Mouse (Mus musculus) gastrocnemius, postnatal 36 days (tissue): ENCODE results near the gene Psmd3. TPM values are rescaled to one million over a fixed set of nuclear protein-coding genes. Genes with fewer than 3 reads are reported as not detected.

Source experiments
- DNase-seq, 2 experiments: peaks; one replicate each; pipeline ENCODE4 v3.0.0; 2022
- intact Hi-C: fragments of 180-260 bp; cut with DNase I; formaldehyde crosslinking; loops from one replicate; pipeline ENCODE4 v1.15.1; 2025
- total RNA-seq, 2 experiments: library from RNA; stranded (reverse); gene quantifications; 2 replicates each; pipeline ENCODE4 v1.2.3; 2021

Gene Psmd3
- total RNA-seq, 2 experiments from 2014 or later: 88.1 to 91.9 TPM

- intact Hi-C loops: no loop called here
- no peak for DNase-seq
Measured at GRCm38 (mm10) chr11:98685642-98686041, 3.3 kb downstream of the Psmd3 start.

GRCm38 (mm10) chr11:98686976-98687375 is 4.6 kb downstream of the Psmd3 start:
- intact Hi-C loops: no loop called here
- no peak for DNase-seq

DNA sequence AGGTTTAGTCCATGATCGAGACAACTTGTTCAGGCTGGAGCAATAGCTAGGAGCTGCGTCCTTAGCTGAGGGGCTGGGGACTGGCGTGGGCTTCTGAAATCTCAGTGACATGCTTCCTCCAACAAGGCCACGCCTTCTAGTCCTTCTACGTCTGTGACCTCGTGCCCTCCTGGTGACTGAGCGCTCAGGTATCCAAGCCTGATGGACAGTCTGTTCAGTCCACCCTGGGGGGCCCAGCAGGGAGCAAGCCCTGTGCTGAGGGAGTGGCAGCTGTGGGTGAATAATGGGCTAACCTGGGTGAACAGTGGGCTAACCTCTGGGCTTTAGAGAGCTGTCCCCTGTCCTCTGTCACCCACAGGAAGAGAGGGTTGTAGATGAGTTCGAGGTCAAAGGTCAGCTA is 5.7 kb downstream of the Psmd3 start:
- no peak for DNase-seq
- intact Hi-C loops: no loop called here

DNA sequence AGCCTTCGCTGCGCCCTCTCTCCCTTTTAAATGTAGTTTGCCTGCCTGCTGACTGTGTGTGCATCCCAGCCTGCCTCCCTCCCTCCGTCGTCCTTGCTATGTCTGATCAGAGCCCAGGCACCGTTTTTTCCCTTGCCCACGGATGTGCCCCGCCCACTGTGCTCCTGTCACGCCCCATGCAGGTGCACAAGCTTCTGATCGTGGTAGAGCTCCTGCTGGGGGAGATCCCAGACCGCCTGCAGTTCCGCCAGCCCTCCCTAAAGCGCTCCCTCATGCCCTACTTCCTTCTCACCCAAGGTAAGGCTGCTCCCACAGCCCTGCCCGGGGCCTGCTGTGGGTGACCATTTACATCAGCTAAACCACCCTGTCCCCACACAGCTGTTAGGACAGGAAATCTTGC is 10.8 kb downstream of the Psmd3 start:
- intact Hi-C loops: no loop called here
- no peak for DNase-seq

GRCm38 (mm10) chr11:98693746-98694145 is 11.4 kb downstream of the Psmd3 start:
- no peak for DNase-seq
- intact Hi-C loops: no loop called here

DNA sequence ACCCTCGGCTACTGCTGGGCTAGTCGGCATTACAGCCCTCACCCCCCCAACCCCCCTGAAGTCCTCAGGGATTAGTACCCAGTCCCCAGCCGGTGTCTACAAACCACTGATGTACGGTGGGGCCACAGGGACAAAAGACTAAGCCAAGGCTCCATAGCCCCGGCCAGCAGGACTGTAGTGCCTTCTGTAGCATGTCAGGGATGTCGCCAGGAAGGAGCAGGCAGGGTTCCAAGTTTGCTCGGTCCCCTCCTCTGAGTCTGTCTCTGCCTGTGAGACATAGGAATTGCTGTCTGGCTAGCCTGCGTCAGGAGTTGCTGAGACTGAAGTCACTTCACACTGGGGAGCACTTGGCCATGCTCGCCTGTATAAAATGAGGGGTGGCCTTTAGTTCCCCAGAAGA is 11.9 kb downstream of the Psmd3 start:
- intact Hi-C loops: no loop called here
- no peak for DNase-seq

- DNase-seq: no peak
- intact Hi-C loops: no loop called here
Measured at GRCm38 (mm10) chr11:98695408-98695807, 13.1 kb downstream of the Psmd3 start.

GRCm38 (mm10) chr11:98696454-98697216 is 14.3 kb downstream of the Psmd3 start:
- DNase-seq: no peak
- intact Hi-C loops: no loop called here

GRCm38 (mm10) chr11:98697225-98697624 is 14.9 kb downstream of the Psmd3 start:
- intact Hi-C loops: no loop called here
- no peak for DNase-seq

- intact Hi-C loops: no loop called here
Measured at GRCm38 (mm10) chr11:98698849-98699640, 16.7 kb downstream of the Psmd3 start.

DNA sequence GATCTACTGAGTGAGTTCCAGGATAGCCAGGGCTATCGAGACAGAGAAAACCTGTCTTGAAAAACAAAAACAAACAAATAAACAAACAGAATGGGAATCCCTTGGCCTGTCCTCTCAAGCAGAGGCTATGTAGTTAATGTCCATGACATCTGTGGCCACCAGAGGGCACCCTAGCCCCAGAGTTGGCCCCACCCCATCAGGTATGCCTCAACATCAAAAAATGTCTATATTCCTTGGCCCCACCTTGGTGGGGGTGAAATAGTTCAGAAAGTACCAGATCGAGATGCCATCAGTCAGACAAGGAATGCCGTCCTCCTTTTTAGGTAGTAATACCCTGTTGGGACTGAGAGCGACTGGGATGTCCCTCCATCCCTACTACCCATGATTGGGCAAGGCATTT is 17.6 kb downstream of the Psmd3 start:
- peak; percentile 66 to 77 for DNase-seq
- intact Hi-C loops: loop anchor here (2.0 to 5.0 kb wide), 3 partner anchors 87 to 212 kb away; no protein-coding TSS in a partner anchor

More at GRCm38 (mm10) chr11:98698849-98699640, 16.7 kb downstream of the Psmd3 start:
- DNase-seq: no peak

DNA sequence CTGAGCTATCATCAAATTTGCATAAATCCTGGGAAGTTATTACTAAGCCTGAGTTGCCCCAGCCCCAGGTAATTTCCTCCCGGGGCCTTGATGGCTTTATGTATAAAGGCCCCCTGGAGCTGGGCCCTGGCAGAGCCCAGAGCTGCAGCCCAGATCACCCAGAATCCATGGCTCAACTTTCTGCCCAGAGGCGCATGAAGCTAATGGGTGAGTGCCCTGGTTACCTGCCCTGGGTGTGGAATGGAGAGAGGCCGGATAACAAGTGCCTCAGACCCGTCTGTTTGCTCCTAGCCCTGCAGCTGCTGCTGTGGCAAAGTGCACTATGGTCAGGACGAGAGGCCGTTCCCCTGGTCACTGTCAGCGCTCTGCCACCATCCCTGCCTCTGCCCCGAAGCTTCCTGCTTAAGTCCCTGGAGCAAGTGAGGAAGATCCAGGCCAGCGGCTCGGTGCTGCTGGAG is 18.9 kb downstream of the Psmd3 start, which contains the start of gene Csf3:
Gene Csf3 (plus strand): TSS at position 51 of the 458 bp plus-strand sequence.
- intact Hi-C loops: loop anchor here (2.0 to 5.0 kb wide), 3 partner anchors 86 to 211 kb away; no protein-coding TSS in a partner anchor
- DNase-seq: no peak

GRCm38 (mm10) chr11:98702323-98702722 is 20.0 kb downstream of the Psmd3 start:
- intact Hi-C loops: loop anchor here (5.0 kb wide), 1 partner anchor 210 kb away; no protein-coding TSS in a partner anchor
- no peak for DNase-seq

DNA sequence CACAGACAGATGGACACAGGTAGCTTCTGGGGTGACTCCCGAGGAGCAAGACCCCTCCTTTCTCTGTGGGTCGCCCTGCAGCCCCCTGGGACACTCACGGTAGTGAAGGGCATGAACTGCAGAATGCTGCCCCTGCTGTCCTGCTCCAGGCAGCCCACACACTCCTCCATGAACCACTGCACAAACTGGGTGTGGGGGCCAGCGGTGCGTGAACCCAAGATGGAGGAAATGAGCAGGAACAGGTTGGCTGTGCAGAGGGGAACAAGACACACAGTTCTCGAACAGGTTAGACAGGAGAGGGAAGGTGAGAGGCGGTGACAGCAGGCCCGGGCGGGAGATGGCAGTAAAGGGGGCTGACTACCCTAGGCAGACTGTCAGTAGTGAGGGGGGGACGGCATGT is 22.7 kb downstream of the Psmd3 start:
- intact Hi-C loops: no loop called here
- DNase-seq: no peak

- intact Hi-C loops: no loop called here
Measured at GRCm38 (mm10) chr11:98707401-98708281, 25.3 kb downstream of the Psmd3 start.

DNA sequence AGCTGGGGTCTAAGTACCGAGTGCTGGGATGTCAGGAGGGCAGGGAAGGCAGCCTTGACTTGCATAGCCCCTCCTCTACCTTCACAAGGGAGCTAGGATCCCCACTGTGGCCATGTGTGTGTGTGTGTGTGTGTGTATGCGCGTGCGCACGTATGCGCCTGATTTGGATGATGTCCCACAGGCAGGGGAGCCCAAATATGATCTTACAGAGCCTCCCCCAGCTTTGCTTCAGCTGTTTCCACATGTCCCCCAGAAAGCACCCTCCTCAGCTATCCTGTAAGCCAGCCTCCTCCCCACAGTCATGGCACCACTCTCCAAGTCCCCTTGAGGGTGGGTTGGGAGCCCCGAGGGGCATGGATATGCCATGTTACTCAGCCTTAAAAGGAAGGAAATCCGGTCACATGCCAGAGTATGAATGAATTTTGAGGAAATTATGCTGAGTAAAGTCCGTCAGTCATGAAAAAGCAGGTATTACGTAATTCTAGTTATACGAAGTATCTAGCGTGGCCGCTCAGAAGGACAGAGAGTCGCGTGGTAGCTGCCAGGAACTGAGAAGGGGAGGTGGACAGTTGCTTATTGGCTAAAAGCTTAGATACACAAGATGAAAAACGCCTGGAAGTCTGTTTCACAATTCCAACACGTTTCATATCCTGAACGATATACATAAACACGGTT is 26.1 kb downstream of the Psmd3 start:
- no peak for DNase-seq

More at GRCm38 (mm10) chr11:98707401-98708281, 25.3 kb downstream of the Psmd3 start:
- DNase-seq: no peak

GRCm38 (mm10) chr11:98709001-98709741 is 26.8 kb downstream of the Psmd3 start:
- DNase-seq: peak in 1 of 2 experiments; percentile 42

More for the DNA sequence above, 26.1 kb downstream of the Psmd3 start:
- intact Hi-C loops: no loop called here

DNA sequence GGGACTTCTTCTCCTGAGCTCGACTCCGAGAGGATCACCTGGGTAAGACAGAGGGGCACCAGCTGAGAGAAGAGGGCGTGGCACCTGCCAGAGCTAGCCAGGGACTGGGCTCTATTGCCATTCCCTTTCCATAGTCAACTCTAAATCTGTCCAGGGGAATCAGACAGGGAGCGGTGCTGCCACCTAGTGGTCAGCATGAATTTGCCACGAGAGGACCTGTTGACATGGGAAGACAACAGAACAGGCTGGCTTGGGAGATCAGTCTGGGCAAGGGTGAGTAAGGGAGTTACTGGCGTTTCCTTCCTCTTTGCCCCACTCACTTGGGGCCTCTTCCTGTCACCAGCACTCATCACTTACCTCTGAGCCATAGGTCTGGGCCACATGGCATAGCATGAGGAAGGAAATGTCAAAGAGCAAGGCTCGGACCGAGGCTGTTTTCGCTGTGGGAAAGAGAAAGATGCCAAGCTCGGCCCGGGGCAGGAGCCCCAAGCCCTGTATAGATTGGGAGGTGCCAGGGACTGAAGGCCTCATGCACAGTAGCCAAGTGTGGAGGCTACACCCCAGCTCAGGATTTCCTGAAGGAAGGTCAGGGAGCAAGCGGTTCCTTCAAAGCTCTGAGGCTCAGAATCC is 28.2 kb downstream of the Psmd3 start:
- peak; percentile 76 to 81 for DNase-seq
- intact Hi-C loops: loop anchor here (10.0 kb wide), 1 partner anchor 54 kb away; no protein-coding TSS in a partner anchor

More at GRCm38 (mm10) chr11:98709001-98709741, 26.8 kb downstream of the Psmd3 start:
- intact Hi-C loops: no loop called here
